Mouse (Mus musculus): ENCODE data around the gene 2010106E10Rik. TPM values are rescaled to one million over a fixed set of nuclear protein-coding genes. Genes with fewer than 3 reads are reported as not detected.

2010106E10Rik gene
- polyA plus RNA-seq, 1 experiment from 2014 or later: not detected

Other genes starting within 250 kb of the 2010106E10Rik start
- 13.3 and 17.6 TPM in 2 replicates for gene Apool, start 183.9 kb upstream of the 2010106E10Rik start, polyA plus RNA-seq (2014; fragmentation: Nextera tagmentation; extraction: Ambion mirVana)
- not detected in 2 replicates for gene Satl1, start 88.5 kb upstream of the 2010106E10Rik start, polyA plus RNA-seq (2014; fragmentation: Nextera tagmentation; extraction: Ambion mirVana)
- 45.5 and 49.7 TPM in 2 replicates for gene Zfp711, start 105.3 kb downstream of the 2010106E10Rik start, polyA plus RNA-seq (2014; fragmentation: Nextera tagmentation; extraction: Ambion mirVana)
- 0.33 and 0.43 TPM in 2 replicates for gene Pof1b, start 203.4 kb downstream of the 2010106E10Rik start, polyA plus RNA-seq (2014; fragmentation: Nextera tagmentation; extraction: Ambion mirVana)

Data from neural tube, embryonic 14.5 days (tissue).